Mouse (Mus musculus): ENCODE results near the gene Hivep1. TPM values are rescaled to one million over a fixed set of nuclear protein-coding genes. Genes with fewer than 3 reads are reported as not detected.

Hivep1 gene
- polyA plus RNA-seq, 1 experiment from 2014 or later: 19.0 TPM

DNA sequence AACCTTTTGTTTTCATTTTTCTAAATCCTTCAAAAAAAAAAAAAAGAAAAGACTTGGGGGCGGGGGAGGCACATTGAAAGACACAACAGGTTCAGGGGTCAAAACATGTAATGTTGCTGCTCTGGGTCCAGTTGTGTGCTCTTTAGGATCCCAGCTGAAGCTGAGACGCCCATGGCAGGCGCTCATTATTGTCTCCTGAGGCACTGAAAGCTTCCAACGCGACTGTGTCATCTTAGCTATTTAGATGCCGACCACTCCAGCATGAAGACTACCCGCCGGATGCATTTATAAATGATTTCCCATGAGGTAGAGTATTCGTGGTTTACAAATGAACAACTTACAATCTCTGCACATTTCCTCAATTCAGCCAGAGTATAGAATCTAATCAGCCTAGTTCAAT lies 141.2 kb downstream of the Hivep1 start:
- Histone ChIP-seq H3K36me3 (no peaks in the 10 kb centered on the region), H3K4me3 (no peak overlapping the region), H3K9ac (no peak overlapping the region), H3K27ac (no peak overlapping the region), H3K4me1 (peaks cover 3% of the 10 kb centered on the region; the same call in 1 of the 2 replicates), H3K9me3 (replicated peaks) (no peaks in the 10 kb centered on the region), H3K4me2 (replicated peaks) (no peak overlapping the region; the same call in 1 of the 2 replicates), H3K27me3 (no peaks in the 10 kb centered on the region)
- no peak for ATAC-seq (ENCODE audit: low FRiP score)
- 11% methylated on average over 9 of the region's 9 CpGs for WGBS

DNA sequence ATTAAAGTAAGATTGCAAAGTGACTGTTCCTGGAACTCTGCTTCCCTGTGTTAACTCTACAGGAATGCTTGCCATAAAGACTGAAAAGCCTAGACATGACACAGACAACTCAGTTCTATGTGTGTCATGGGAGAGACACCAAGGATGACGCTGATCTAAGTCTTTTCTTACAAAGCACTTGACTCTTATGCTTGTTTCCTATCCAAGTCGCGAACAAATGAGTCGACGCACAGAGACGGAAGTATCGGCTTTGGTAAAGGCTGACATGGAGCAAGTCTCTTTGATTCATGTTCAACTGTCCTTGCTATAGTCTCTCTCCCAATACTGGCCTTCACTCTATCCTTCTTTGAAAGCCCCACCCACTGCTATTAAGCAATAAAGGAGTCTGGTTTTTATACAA lies 143.8 kb downstream of the Hivep1 start:
- H3K9me3 ChIP-seq (replicated peaks): no peaks in the 10 kb centered on the region
- WGBS: 89% methylated on average over 7 of the region's 7 CpGs
- peaks cover 3% of the 10 kb centered on the region; the same call in 1 of the 2 replicates for H3K4me1 ChIP-seq
- H3K4me2 ChIP-seq (replicated peaks): no peak overlapping the region
- H3K27ac ChIP-seq: no peak overlapping the region
- no peak for ATAC-seq (ENCODE audit: low FRiP score)
- no peak overlapping the region for H3K9ac ChIP-seq
- H3K27me3 ChIP-seq: no peaks in the 10 kb centered on the region
- no peak overlapping the region for H3K4me3 ChIP-seq
- no peaks in the 10 kb centered on the region for H3K36me3 ChIP-seq

DNA sequence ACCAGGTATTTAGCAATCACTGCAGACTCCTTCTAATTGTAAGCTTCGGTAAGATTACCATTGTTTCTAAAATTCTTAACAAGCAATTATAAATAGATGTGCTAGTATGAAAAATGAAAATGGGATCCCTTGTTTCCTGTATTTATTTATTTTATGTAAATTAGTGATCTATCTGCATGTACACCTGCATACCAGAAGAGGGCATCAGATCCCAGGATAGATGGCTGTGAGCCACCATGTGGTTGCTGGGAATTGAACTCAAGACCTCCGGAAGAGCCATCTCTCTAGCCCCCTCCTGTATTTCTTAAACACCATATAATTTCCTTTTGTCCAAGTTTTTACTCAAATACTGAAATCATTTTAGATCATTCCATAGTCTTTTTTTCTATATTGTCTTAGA lies 145.8 kb downstream of the Hivep1 start:
- H3K4me1 ChIP-seq: peaks cover 3% of the 10 kb centered on the region; the same call in 1 of the 2 replicates
- no peak overlapping the region for H3K9ac ChIP-seq
- no peaks in the 10 kb centered on the region for H3K27me3 ChIP-seq
- WGBS: 100% methylated on average over 2 of the region's 2 CpGs
- no peak for ATAC-seq (ENCODE audit: low FRiP score)
- H3K27ac ChIP-seq: no peak overlapping the region
- H3K4me3 ChIP-seq: no peak overlapping the region
- no peaks in the 10 kb centered on the region for H3K9me3 ChIP-seq (replicated peaks)
- H3K36me3 ChIP-seq: no peaks in the 10 kb centered on the region
- no peak overlapping the region for H3K4me2 ChIP-seq (replicated peaks)

DNA sequence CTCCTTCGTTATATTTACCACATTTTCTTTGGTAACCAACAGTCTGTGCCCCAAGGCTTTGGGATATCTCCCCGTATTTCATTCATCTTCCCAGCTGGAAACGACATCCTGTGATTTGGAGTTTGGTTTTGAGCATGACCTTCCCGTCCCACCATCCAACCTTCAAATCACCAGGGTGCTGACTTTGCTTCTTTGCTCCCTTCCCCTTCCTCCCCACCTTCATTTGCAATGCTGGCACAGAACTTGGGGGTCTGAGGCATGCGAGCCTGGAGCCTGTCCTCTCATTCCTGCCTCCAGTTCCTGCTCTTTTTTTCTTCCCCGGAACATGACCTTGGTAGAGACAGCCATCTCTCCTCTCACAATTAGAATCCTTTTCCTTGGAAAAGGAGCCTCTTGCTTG lies 161.7 kb downstream of the Hivep1 start:
- no peak for ATAC-seq (ENCODE audit: low FRiP score)
- H3K36me3 ChIP-seq: no peaks in the 10 kb centered on the region
- 87% methylated on average over 6 of the region's 6 CpGs for WGBS
- H3K27me3 ChIP-seq: no peaks in the 10 kb centered on the region
- no peak overlapping the region for H3K4me2 ChIP-seq (replicated peaks)
- H3K27ac ChIP-seq: no peak overlapping the region
- no peak overlapping the region for H3K9ac ChIP-seq
- H3K4me3 ChIP-seq: no peak overlapping the region
- no peaks in the 10 kb centered on the region for H3K9me3 ChIP-seq (replicated peaks)
- no peaks in the 10 kb centered on the region for H3K4me1 ChIP-seq

DNA sequence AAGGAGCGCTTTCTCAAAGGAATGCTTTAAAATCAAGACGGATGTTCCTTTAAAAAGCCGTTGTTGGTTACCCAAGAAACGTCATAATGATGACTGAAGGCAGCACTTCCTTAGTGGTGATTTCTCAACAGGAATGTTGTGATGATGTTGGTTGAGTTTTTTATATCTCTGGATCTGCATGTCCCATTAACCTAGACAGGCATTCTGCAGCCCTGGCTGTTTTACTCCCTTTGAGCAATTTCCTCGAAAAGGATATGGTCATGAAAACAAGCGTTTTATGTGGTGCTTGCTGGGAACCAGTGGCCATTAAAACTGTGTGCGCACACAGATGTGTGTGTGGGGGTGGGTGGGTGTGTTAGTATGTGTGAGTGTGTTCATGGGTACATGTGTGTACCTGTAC lies 170.6 kb downstream of the Hivep1 start:
- Histone ChIP-seq H3K27me3 (no peaks in the 10 kb centered on the region), H3K4me3 (no peak overlapping the region), H3K4me1 (no peaks in the 10 kb centered on the region), H3K27ac (no peak overlapping the region), H3K4me2 (replicated peaks) (no peak overlapping the region), H3K9ac (no peak overlapping the region), H3K36me3 (no peaks in the 10 kb centered on the region), H3K9me3 (replicated peaks) (no peaks in the 10 kb centered on the region)
- 94% methylated on average over 7 of the region's 7 CpGs for WGBS
- no peak for ATAC-seq (ENCODE audit: low FRiP score)

DNA sequence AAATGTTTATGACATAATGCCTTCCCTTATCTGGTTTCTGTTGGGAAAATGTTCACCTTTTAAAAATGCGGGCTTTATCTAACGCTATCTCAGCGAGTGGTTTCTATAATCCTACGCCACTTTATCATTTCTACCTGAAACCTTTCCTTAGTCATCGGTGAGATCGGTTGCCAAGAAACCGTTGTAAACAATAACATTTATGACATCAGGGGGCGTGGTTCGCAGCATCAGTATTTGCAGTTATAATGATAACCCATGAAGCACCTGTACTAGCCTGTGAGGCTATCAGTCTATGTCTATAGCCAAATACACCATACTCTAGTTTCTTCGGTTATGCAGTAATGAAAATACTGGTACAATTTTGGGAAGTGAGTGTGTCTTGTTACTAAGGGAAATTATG lies 177.0 kb downstream of the Hivep1 start:
- Histone ChIP-seq H3K27ac (no peak overlapping the region), H3K4me3 (no peak overlapping the region), H3K9ac (no peak overlapping the region), H3K36me3 (no peaks in the 10 kb centered on the region), H3K27me3 (no peaks in the 10 kb centered on the region), H3K4me2 (replicated peaks) (no peak overlapping the region), H3K4me1 (no peaks in the 10 kb centered on the region), H3K9me3 (replicated peaks) (no peaks in the 10 kb centered on the region)
- ATAC-seq (ENCODE audit: low FRiP score): no peak
- 94% methylated on average over 10 of the region's 10 CpGs for WGBS

DNA sequence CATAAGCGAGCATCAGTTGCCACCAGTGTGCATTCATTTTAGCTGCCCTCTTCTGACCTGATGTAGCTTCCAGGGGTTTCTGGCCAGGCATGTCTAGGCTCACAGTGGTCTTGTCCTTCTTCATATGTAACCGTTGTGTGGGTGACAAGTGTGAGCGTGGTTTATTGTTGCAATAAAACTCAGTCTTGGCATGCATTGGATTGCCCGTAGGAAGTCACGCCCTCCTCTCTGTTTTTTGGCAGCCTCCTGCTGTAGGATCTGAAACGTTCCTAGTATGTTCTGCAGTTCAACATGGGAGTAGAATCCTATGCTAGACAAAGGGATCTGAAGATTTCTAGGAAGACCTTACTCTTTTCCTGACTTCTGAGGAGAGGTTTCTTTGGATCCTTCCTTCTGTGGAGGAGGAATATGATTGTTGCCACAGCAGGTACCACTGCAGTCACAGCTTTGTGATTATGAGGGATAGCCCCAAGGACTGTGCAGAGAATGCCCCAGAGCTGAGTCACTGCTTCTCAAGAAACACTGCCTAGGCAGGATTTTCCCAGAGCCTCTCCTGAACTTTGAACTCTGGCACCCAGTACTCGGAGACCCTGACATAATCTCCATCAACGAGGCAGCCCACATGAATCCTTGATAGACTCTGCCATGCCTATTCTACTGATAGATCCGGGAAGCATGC lies 182.1 kb downstream of the Hivep1 start:
- Histone ChIP-seq H3K9me3 (replicated peaks) (no peaks in the 10 kb centered on the region), H3K9ac (no peak overlapping the region), H3K4me3 (no peak overlapping the region), H3K36me3 (no peaks in the 10 kb centered on the region), H3K4me1 (no peaks in the 10 kb centered on the region), H3K27me3 (no peaks in the 10 kb centered on the region), H3K27ac (no peak overlapping the region), H3K4me2 (replicated peaks) (no peak overlapping the region)
- 85% methylated on average over 9 of the region's 9 CpGs for WGBS
- ATAC-seq (ENCODE audit: low FRiP score): no peak

DNA sequence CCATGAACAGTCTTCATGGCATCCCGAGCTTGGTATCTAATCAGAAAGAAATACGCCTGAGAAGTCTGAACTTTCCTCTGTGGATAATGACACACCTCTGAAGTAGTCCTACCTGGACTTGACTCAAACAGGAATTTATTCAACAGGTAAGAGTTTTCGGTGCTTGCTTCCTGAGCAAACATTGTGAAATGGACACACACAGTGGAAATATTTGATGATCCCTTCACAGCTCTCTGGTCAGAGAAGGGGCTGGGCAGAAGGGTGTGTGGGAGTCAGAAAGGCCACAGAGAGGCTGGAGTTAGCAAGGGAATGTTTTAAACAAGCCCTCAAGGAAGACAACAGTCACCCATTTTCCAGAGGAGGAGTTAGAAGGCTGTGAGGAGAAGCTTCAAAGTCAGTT lies 186.7 kb downstream of the Hivep1 start:
- 94% methylated on average over 3 of the region's 3 CpGs for WGBS
- ATAC-seq (ENCODE audit: low FRiP score): no peak

DNA sequence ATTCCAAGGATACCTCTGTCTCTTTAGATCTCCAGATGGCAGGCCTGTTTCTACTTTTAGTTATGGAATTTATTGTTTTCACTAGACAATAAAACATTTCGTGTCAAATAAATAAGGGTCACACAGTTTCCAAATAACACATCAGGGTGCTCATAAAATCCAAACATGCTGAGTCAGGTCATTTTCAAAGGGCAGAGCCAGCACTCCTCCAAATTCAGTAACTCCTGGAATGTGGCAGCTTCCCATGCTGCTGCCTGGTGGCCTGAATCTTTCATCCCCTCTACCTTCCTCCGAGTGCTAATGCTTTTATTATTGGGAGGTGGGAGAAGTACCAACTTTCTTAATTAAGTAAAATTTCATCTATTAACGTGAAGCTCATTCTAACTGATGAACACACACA lies 190.3 kb downstream of the Hivep1 start:
- Histone ChIP-seq H3K27me3 (no peaks in the 10 kb centered on the region), H3K4me3 (no peak overlapping the region), H3K36me3 (no peaks in the 10 kb centered on the region), H3K9me3 (replicated peaks) (no peaks in the 10 kb centered on the region), H3K4me2 (replicated peaks) (no peak overlapping the region), H3K9ac (no peak overlapping the region), H3K27ac (no peak overlapping the region), H3K4me1 (no peaks in the 10 kb centered on the region)
- WGBS: 66% methylated on average over 3 of the region's 3 CpGs
- ATAC-seq (ENCODE audit: low FRiP score): no peak

More for the DNA sequence above, 186.7 kb downstream of the Hivep1 start:
- no peaks in the 10 kb centered on the region for H3K9me3 ChIP-seq (replicated peaks)
- no peak overlapping the region for H3K4me3 ChIP-seq
- no peaks in the 10 kb centered on the region for H3K36me3 ChIP-seq
- H3K9ac ChIP-seq: no peak overlapping the region
- no peaks in the 10 kb centered on the region for H3K4me1 ChIP-seq
- no peak overlapping the region for H3K4me2 ChIP-seq (replicated peaks)
- no peak overlapping the region for H3K27ac ChIP-seq
- H3K27me3 ChIP-seq: no peaks in the 10 kb centered on the region

Other genes with a start within 250 kb of the Hivep1 start
- gene Adtrp, start 204.3 kb upstream of the Hivep1 start, polyA plus RNA-seq (2016; fragmentation: Nextera tagmentation; extraction: Ambion mirVana): 0.45 and 1.3 TPM in 2 replicates
- gene Edn1, start 249.5 kb downstream of the Hivep1 start, polyA plus RNA-seq (2016; fragmentation: Nextera tagmentation; extraction: Ambion mirVana): 1.9 and 2.0 TPM in 2 replicates

Measured in hindbrain, embryonic 12.5 days (tissue).